Mouse (Mus musculus) ES-E14 (cell line): ENCODE data around the gene Tob1. TPM values are rescaled to one million over a fixed set of nuclear protein-coding genes. Genes with fewer than 3 reads are reported as not detected.

Source experiments
- DNase-seq: peaks from one replicate; pipeline ENCODE4 v3.0.0-alpha.2; 2013; ENCODE audit warnings: low read depth, low spot score
- H3K27ac ChIP-seq: 2 replicates; pipeline ENCODE4 v1.5.1; 2012; ENCODE audit warnings: low read depth, mild to moderate bottlenecking, low read length, moderate library complexity, mixed read lengths; ENCODE audit not compliant: poor library complexity, insufficient read depth, severe bottlenecking
- H3K36me3 ChIP-seq: 2 replicates; pipeline ENCODE4 v1.6.1; 2012; ENCODE audit warnings: mild to moderate bottlenecking, low read length, moderate library complexity, mixed read lengths; ENCODE audit not compliant: control insufficient read depth, poor library complexity, insufficient read depth, severe bottlenecking
- H3K4me1 ChIP-seq, 2 experiments: fragments of 150-350 bp in 1 of 2; sonication (generic) in 1 of 2; 2 replicates each; pipeline ENCODE4 v1.6.1; 2012; ENCODE audit warnings: low read length in 2 of 2, mild to moderate bottlenecking in 1 of 2, mixed read lengths in 1 of 2; ENCODE audit not compliant: control insufficient read depth in 2 of 2, insufficient read depth in 2 of 2, poor library complexity in 1 of 2
- H3K4me3 ChIP-seq, 2 experiments: fragments of 150-350 bp in 1 of 2; sonication (generic) in 1 of 2; 2 replicates each; pipeline ENCODE4 v1.5.1; 2012; ENCODE audit warnings: low read length in 2 of 2, low read depth in 1 of 2, mild to moderate bottlenecking in 1 of 2, mixed read lengths in 1 of 2; ENCODE audit not compliant: insufficient read depth in 1 of 2, poor library complexity in 1 of 2, severe bottlenecking in 1 of 2
- H3K9ac ChIP-seq: 2 replicates; pipeline ENCODE4 v1.6.1; 2012; ENCODE audit warnings: low read depth, mild to moderate bottlenecking, low read length, mixed read lengths; ENCODE audit not compliant: poor library complexity, insufficient read depth, severe bottlenecking
- H3K9me3 ChIP-seq: fragments of 150-350 bp; sonication (generic); 2 replicates; pipeline ENCODE4 v1.6.1; 2012; ENCODE audit warnings: low read depth, mild to moderate bottlenecking, low read length; ENCODE audit not compliant: control insufficient read depth, insufficient read depth
- CHD2 ChIP-seq: IDR thresholded peaks from 2 replicates; pipeline ENCODE4 v1.6.1; 2014; ENCODE audit warnings: mild to moderate bottlenecking, low read depth, low read length, inconsistent platforms
- HCFC1 ChIP-seq: IDR thresholded peaks from 2 replicates; pipeline ENCODE4 v1.6.1; 2012; ENCODE audit warnings: low read length, inconsistent platforms, borderline replicate concordance; ENCODE audit not compliant: insufficient read depth
- MAFK ChIP-seq: IDR thresholded peaks from 2 replicates; pipeline ENCODE4 v1.6.1; 2014; ENCODE audit warnings: mild to moderate bottlenecking, low read depth, low read length, inconsistent platforms; ENCODE audit not compliant: insufficient read depth
- ZC3H11A ChIP-seq: IDR thresholded peaks from 2 replicates; pipeline ENCODE4 v1.6.1; 2012; ENCODE audit warnings: low read depth, mild to moderate bottlenecking, inconsistent platforms, low read length, borderline replicate concordance
- ZNF384 ChIP-seq: IDR thresholded peaks from 2 replicates; pipeline ENCODE4 v1.6.1; 2012; ENCODE audit warnings: low read depth, low read length, inconsistent platforms
- in situ Hi-C, 2 experiments: fragments of 600-800 bp; cut with MboI; formaldehyde crosslinking; loops; one replicate each; pipeline ENCODE4 v1.15.1; 2025; ENCODE audit warnings: low sequenced_read_pairs in 2 of 2, inconsistent platforms in 1 of 2; ENCODE audit not compliant: unreplicated experiment in 2 of 2
- total RNA-seq: library from RNA; depleted of rRNA; stranded (reverse); fragments of 300-350 nt; gene quantifications from 2 replicates; pipeline ENCODE4 v1.2.3, GENCODE M21; 2012

Gene Tob1
- total RNA-seq, 1 experiment, result 10.8 TPM

DNA sequence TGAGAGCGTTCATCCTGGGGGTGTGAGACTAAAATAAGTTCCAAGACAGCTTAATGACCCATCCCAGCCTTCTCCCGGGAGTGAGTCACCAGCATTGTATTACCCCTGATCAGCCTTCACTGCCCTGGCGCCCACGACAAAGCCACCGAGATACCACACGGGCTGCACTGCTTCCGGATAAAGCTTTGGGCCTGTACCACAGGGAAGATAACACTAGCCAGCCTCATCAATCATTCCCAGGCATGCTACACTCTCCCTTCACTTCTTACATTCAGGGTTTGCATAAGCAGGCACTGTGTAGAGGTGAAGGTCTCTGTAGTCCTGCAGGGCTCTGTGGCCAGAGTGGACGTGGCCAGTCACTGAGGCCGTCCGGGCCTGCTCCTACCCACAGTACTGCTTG, 21.7 kb upstream of the Tob1 start:
- no peak overlapping the region for H3K27ac ChIP-seq
- no peaks in the 10 kb centered on the region for H3K9me3 ChIP-seq
- H3K9ac ChIP-seq, result no peak overlapping the region
- TF ChIP-seq CHD2, result no peak
- no peak for TF ChIP-seq ZNF384
- no peak for TF ChIP-seq MAFK
- no peak for TF ChIP-seq HCFC1
- TF ChIP-seq ZC3H11A, result no peak
- no peak overlapping the region for H3K4me3 ChIP-seq
- in situ Hi-C loops, result no loop called here
- DNase-seq, result no peak
- H3K36me3 ChIP-seq, result no peaks in the 10 kb centered on the region
- peaks cover 3 to 4% of the 10 kb centered on the region in 2 experiments; a peak in 1 of 4 replicates for H3K4me1 ChIP-seq

DNA sequence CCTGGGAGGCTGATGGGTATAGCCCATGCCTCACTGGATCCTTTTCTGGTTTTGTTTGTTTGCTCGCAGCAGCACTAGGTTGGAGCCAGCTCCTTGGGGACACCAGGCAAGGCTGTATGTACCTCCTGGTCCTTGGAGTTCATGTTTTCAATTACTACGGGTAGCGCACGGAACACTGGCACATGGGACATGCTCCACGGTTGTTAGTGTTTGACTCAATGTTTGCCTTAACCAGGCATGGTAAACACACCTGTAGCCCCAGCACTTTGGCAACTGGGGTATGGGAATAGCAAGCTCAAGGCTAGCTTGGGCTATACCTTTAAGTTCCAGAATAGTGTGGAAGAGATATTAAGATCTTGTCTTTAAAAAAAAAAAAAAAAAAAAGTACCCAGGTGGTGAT, 20.6 kb upstream of the Tob1 start:
- no peak overlapping the region for H3K27ac ChIP-seq
- in situ Hi-C loops, result no loop called here
- H3K36me3 ChIP-seq, result no peaks in the 10 kb centered on the region
- DNase-seq, result no peak
- peaks cover 3 to 4% of the 10 kb centered on the region in 2 experiments; a peak in 1 of 4 replicates for H3K4me1 ChIP-seq
- no peak overlapping the region for H3K9ac ChIP-seq
- no peaks in the 10 kb centered on the region for H3K9me3 ChIP-seq
- TF ChIP-seq MAFK (no peak), ZNF384 (no peak), HCFC1 (no peak), ZC3H11A (no peak), CHD2 (no peak)
- no peak overlapping the region for H3K4me3 ChIP-seq

DNA sequence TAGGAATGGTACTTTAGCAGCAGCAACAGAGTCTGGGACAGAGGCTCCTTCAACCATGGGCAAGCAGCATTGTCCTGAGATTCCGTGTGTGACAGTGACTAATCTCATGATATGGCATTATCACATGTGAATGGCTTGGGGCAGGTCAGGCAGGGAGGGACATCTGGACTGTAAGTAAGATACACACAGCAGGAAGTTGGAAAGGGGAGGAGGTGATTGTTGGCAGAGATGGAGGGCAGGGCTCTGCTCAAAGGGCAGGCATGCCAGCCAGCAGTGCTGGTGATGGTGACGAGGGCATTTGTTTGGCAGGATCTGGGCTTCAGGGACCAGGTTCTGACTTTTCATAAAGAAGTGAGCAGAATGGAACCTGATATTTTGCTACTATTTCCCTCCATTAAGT, 18.1 kb upstream of the Tob1 start:
- Histone ChIP-seq H3K36me3 (no peaks in the 10 kb centered on the region), H3K9ac (no peak overlapping the region), H3K4me3 (no peak overlapping the region), H3K27ac (no peak overlapping the region), H3K9me3 (no peaks in the 10 kb centered on the region), H3K4me1 (peaks cover 3 to 4% of the 10 kb centered on the region in 2 experiments; a peak in 1 of 4 replicates)
- in situ Hi-C loops, result no loop called here
- TF ChIP-seq HCFC1, result no peak
- TF ChIP-seq MAFK, result no peak
- DNase-seq, result no peak

DNA sequence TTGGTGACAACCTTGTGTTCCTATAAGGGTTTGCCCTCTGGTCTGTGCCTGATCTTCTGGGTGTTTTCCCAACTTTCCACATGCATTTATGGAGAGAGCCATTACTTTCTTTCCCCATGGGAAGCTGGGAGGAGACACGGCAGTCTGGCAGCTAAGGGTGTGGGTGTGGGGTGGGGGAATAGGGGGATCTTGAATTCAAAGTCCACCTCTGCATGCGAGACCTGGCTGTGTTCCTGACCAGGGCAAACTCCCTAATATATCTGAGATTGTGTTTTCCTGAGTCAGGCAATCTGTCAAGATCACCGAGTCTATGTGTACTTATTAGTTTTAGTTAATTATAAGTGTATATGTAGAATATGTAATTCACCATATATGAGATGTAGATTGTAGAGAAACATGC, 14.9 kb upstream of the Tob1 start:
- no peak overlapping the region for H3K9ac ChIP-seq
- peaks cover 3 to 4% of the 10 kb centered on the region in 2 experiments; a peak in 1 of 4 replicates for H3K4me1 ChIP-seq
- no peak overlapping the region for H3K27ac ChIP-seq
- DNase-seq, result no peak
- H3K36me3 ChIP-seq, result no peaks in the 10 kb centered on the region
- in situ Hi-C loops, result no loop called here
- H3K9me3 ChIP-seq, result no peaks in the 10 kb centered on the region
- no peak overlapping the region for H3K4me3 ChIP-seq
- TF ChIP-seq CHD2, result no peak
- no peak for TF ChIP-seq ZNF384
- TF ChIP-seq ZC3H11A, result no peak
- no peak for TF ChIP-seq HCFC1
- TF ChIP-seq MAFK, result no peak

DNA sequence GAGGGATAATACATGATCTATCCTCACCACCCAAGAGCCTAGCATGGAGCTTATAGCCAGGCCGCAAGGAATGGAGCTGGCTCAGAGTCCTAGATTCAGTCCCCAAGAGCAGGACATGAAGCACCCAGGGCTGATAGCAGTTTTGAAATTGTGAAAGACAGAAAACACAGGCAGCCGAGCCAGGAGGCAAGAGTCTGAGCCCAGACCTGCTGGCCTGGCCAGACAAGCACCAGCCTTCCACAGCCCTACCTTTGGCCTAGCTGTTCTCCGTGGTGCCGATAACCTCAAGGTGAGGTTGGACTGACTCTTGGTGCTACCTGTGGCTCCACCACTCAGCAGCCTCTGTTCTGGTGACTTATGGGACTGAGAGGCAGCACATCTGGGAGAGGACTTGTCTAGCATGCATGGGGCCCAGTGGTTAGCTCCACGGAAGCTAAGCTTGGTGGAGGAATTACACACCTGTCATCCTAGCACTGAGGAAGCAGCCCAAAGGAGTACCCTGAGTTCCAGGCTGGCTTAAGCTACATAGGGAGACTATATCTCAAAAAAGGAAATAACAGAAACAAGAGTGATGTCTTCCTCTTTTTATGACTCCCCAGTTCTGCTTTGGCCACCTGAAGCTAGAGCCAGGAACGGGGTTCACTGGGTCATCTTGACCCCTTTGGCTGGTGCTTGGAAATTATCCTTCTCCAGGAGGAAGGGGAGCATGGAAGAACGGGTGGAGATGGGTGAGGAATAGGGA, 12.7 kb upstream of the Tob1 start:
- no peak for DNase-seq
- in situ Hi-C loops, result no loop called here
- Histone ChIP-seq H3K36me3 (no peaks in the 10 kb centered on the region), H3K4me3 (no peak overlapping the region), H3K27ac (no peak overlapping the region), H3K9ac (no peak overlapping the region), H3K9me3 (no peaks in the 10 kb centered on the region), H3K4me1 (peaks cover 3 to 4% of the 10 kb centered on the region in 2 experiments; a peak in 1 of 4 replicates)
- TF ChIP-seq HCFC1 (no peak), ZC3H11A (no peak), ZNF384 (no peak), CHD2 (no peak), MAFK (no peak)
